8 mouse cellular contexts compared by ENCODE assay signal in the genomic region with DNA sequence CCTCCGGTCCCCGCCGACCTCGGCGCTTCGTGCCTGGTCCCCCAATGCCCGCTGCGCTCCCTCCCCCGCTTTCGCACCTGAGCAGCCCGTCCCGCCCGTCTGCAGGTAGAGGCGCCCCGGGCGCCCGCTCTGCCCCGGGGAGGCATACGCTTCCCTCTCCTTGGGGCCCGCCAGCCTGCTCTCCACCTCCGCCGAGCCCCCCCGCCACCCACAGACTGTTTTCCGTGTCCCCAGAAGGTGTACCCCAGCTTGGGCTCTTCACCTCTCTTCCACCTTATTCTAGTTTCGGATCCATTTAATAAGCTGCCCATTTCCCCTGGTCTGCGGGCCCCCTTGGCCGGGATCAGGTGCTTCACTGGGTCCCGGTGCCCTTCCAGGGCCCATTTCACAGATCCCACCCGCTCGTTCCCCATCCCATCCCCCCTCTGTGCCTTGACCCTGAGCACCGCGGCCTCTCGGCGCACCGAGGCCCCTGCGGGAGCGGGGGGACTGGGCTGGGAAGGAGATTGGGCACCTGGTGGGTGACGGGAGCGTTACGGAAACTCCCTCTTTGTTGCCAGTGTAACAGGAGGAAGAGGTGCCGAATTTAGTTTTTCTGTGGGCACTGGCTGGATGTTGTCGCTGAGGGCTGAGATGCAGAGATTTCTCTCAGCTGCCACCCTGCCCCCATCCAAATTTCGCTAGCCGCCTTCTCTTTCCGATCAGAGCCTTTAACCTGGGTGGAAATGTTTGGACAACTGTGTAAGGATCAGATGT. TPM values are rescaled to one million over a fixed set of nuclear protein-coding genes. Genes with fewer than 3 reads are reported as not detected.
DNase-seq lines count a peak whose midpoint lies in the region; ATAC-seq lines count a peak whose summit lies in the region.

No protein-coding gene starts in this region.

- peak overlapping the region; percentile 97 for H3K4me2 ChIP-seq in hindbrain, embryonic 13.5 days

- no peaks in the 10 kb centered on the region for H3K9me3 ChIP-seq in hindbrain, embryonic 13.5 days

- H3K27me3 ChIP-seq in hindbrain, embryonic 13.5 days, result peaks cover 5% of the 10 kb centered on the region; the same call in 1 of the 2 replicates

- H3K9ac ChIP-seq in hindbrain, embryonic 13.5 days, result peak overlapping the region; percentile 90

- WGBS in hindbrain, embryonic 13.5 days, result under 1% methylated on average over 45 of the region's 45 CpGs

- H3K4me1 ChIP-seq in hindbrain, embryonic 13.5 days (replicated peaks), result peaks cover 31% of the 10 kb centered on the region

- ATAC-seq in hindbrain, embryonic 13.5 days (ENCODE audit: low FRiP score), result peak; percentile 43
- ATAC-seq in erythroid progenitor cell, adult 5-6 weeks (replicated peaks; ENCODE audit: low FRiP score, poor library complexity, severe bottlenecking), result no peak

- peak; percentile 58 for DNase-seq in MN1 (ENCODE audit: low spot score)
- DNase-seq in cerebellum, adult 18-20 months, result peak; percentile 77 to 81
- peak; percentile 59 to 76 for DNase-seq in frontal cortex, adult 2 months (ENCODE audit: extremely low spot score in 1 of 2, low spot score in 1 of 2)
- peak; percentile 42 to 55 for DNase-seq in layer of hippocampus, postnatal 25 days (ENCODE audit: extremely low spot score in 1 of 2, low spot score in 1 of 2)
- DNase-seq in lung, postnatal 36 days, result peak; percentile 35
- peak; percentile 52 for DNase-seq in retina, postnatal 1 day

- H3K4me3 ChIP-seq in hindbrain, embryonic 13.5 days, result peak overlapping the region; percentile 88

- H3K36me3 ChIP-seq in hindbrain, embryonic 13.5 days, result no peaks in the 10 kb centered on the region

- H3K27ac ChIP-seq in hindbrain, embryonic 13.5 days, result peak overlapping the region; percentile 88

RNA-seq across cellular contexts. Expression of a gene that starts 0.8 kb away (rescaled TPM):
- polyA plus RNA-seq in frontal cortex, adult 2 months (2012; rRNA removed), result 50.3 and 51.1 TPM in 2 replicates
- 8.8 and 9.8 TPM in 2 replicates for polyA plus RNA-seq in hindbrain, embryonic 13.5 days (2015; fragmentation: Nextera tagmentation; extraction: Ambion mirVana)
- 100 to 1,000 TPM; 109 to 114 TPM for total RNA-seq in layer of hippocampus, postnatal 25 days (2021)
- 18.4 and 27.2 TPM in 2 replicates for total RNA-seq in erythroid progenitor cell, adult 5-6 weeks (2015; ENCODE audit: low replicate concordance)
- 21.6 and 27.0 TPM in 2 replicates for total RNA-seq in erythroid progenitor cell, adult 5-6 weeks (2017; ENCODE audit: low replicate concordance)
